Mouse (Mus musculus) embryonic facial prominence, embryonic 11.5 days (tissue): ENCODE results near the gene Cd72. TPM values are rescaled to one million over a fixed set of nuclear protein-coding genes. Genes with fewer than 3 reads are reported as not detected.
A peak's percentile ranks its signal among the peaks of the same experiment; 100 is the strongest.

Experiments used
- ATAC-seq: fragments of 200-750 bp; cut with Nextera tagmentation; replicated peaks from 2 replicates; pipeline ENCODE4 v1.8.0; 2017; ENCODE audit warnings: low read depth; ENCODE audit not compliant: insufficient number of reproducible peaks, low FRiP score, low TSS enrichment
- DNase-seq: peaks from one replicate; pipeline ENCODE4 v3.0.0-alpha.2; 2015; ENCODE audit warnings: low spot score
- H3K27ac ChIP-seq: fragments of 300-500 bp; sonication (generic); replicated peaks from 2 replicates; pipeline ENCODE4 v1.5.1; 2014; ENCODE audit warnings: mild to moderate bottlenecking, low read depth, low read length, control low read depth
- H3K27me3 ChIP-seq: fragments of 300-500 bp; sonication (generic); 2 replicates; pipeline ENCODE4 v1.6.1; 2014; ENCODE audit warnings: mild to moderate bottlenecking, low read length, moderate library complexity, mixed read lengths; ENCODE audit not compliant: control insufficient read depth, insufficient read depth
- H3K36me3 ChIP-seq: fragments of 300-500 bp; sonication (generic); replicated peaks from 2 replicates; pipeline ENCODE4 v1.6.1; 2014; ENCODE audit warnings: low read depth, mild to moderate bottlenecking, low read length, moderate library complexity, mixed read lengths; ENCODE audit not compliant: control insufficient read depth, insufficient read depth
- H3K4me1 ChIP-seq: fragments of 300-500 bp; sonication (generic); 2 replicates; pipeline ENCODE4 v1.6.1; 2014; ENCODE audit warnings: low read length, mixed read lengths; ENCODE audit not compliant: control insufficient read depth, insufficient read depth
- H3K4me2 ChIP-seq: fragments of 300-500 bp; sonication (generic); 2 replicates; pipeline ENCODE4 v1.6.1; 2014; ENCODE audit warnings: low read depth, mild to moderate bottlenecking, control low read depth, low read length, moderate library complexity
- H3K4me3 ChIP-seq: fragments of 300-500 bp; sonication (generic); 2 replicates; pipeline ENCODE4 v1.5.1; 2014; ENCODE audit warnings: low read depth, low read length, control low read depth
- H3K9ac ChIP-seq: fragments of 300-500 bp; sonication (generic); replicated peaks from 2 replicates; pipeline ENCODE4 v1.6.1; 2014; ENCODE audit warnings: mild to moderate bottlenecking, control low read depth, low read length
- H3K9me3 ChIP-seq: fragments of 300-500 bp; sonication (generic); replicated peaks from 2 replicates; pipeline ENCODE4 v1.6.1; 2016; ENCODE audit warnings: mild to moderate bottlenecking, low read length, inconsistent platforms, mixed read lengths; ENCODE audit not compliant: control insufficient read depth
- WGBS: fragments of 180-500 bp; shearing (Covaris S2); extraction: QIAGEN DNeasy Blood & Tissue Kit; methylation state at CpG from one replicate; pipeline ENCODE4 v1.1.7; 2014; 5-methylcytosine and 5-hydroxymethylcytosine counted together
- polyA plus RNA-seq: library from polyadenylated mRNA; unstranded; fragments of >200 nt; fragmentation: Nextera tagmentation; extraction: Ambion mirVana; gene quantifications from 2 replicates; pipeline ENCODE4 v1.2.1, GENCODE M21; 2014

Cd72 gene
- polyA plus RNA-seq, 1 experiment from 2014 or later = 2.4 TPM

GRCm38 (mm10) chr4:43418450-43418849 lies 36.0 kb downstream of the Cd72 start:
- Histone ChIP-seq H3K9ac (no peak overlapping the region), H3K27me3 (no peaks in the 10 kb centered on the region), H3K4me3 (no peak overlapping the region), H3K4me1 (no peaks in the 10 kb centered on the region), H3K27ac (no peak overlapping the region), H3K36me3 (0 out of 2 replicates have a peak, but pooled peaks cover 3% of the 10 kb centered on the region), H3K4me2 (no peak overlapping the region), H3K9me3 (no peaks in the 10 kb centered on the region)
- WGBS = 78% methylated on average over 4 of the region's 4 CpGs
- no peak for ATAC-seq
- DNase-seq = no peak

GRCm38 (mm10) chr4:43417269-43418062 lies 37.0 kb downstream of the Cd72 start:
- no peak for DNase-seq
- Histone ChIP-seq H3K4me3 (no peak overlapping the region), H3K9me3 (no peaks in the 10 kb centered on the region), H3K4me2 (no peak overlapping the region), H3K4me1 (no peaks in the 10 kb centered on the region), H3K9ac (no peak overlapping the region), H3K27me3 (no peaks in the 10 kb centered on the region), H3K36me3 (0 out of 2 replicates have a peak, but pooled peaks cover 3% of the 10 kb centered on the region), H3K27ac (no peak overlapping the region)
- 80% methylated on average over 16 of the region's 16 CpGs for WGBS
- ATAC-seq = no peak

- Histone ChIP-seq H3K27me3 (no peaks in the 10 kb centered on the region), H3K9me3 (no peaks in the 10 kb centered on the region), H3K4me1 (no peaks in the 10 kb centered on the region), H3K4me3 (no peak overlapping the region), H3K36me3 (no peaks in the 10 kb centered on the region), H3K27ac (no peak overlapping the region), H3K9ac (no peak overlapping the region), H3K4me2 (no peak overlapping the region)
- 96% methylated on average over 22 of the region's 22 CpGs for WGBS
- DNase-seq (no peak), ATAC-seq (no peak)
These were observed 38.3 kb downstream of the Cd72 start for GRCm38 (mm10) chr4:43416071-43416490.

- no peak overlapping the region for H3K4me3 ChIP-seq
- WGBS = 90% methylated on average over 29 of the region's 29 CpGs
- H3K27me3 ChIP-seq = no peaks in the 10 kb centered on the region
- no peaks in the 10 kb centered on the region for H3K4me1 ChIP-seq
- no peak overlapping the region for H3K9ac ChIP-seq
- no peaks in the 10 kb centered on the region for H3K36me3 ChIP-seq
- no peak overlapping the region for H3K4me2 ChIP-seq
- DNase-seq = no peak
- no peaks in the 10 kb centered on the region for H3K9me3 ChIP-seq
- ATAC-seq = no peak
- no peak overlapping the region for H3K27ac ChIP-seq
These were observed 39.0 kb downstream of the Cd72 start for GRCm38 (mm10) chr4:43415221-43416070.

- ATAC-seq (0 out of 2 replicates have a peak, but pooled peaks have one; percentile 35), DNase-seq (no peak)
- Histone ChIP-seq H3K9ac (no peak overlapping the region), H3K9me3 (no peaks in the 10 kb centered on the region), H3K27ac (no peak overlapping the region), H3K4me3 (no peak overlapping the region), H3K4me2 (no peak overlapping the region), H3K36me3 (no peaks in the 10 kb centered on the region), H3K27me3 (no peaks in the 10 kb centered on the region), H3K4me1 (no peaks in the 10 kb centered on the region)
- WGBS = 91% methylated on average over 14 of the region's 14 CpGs
These were observed 39.7 kb downstream of the Cd72 start for GRCm38 (mm10) chr4:43414761-43415160.

- peak overlapping the region; percentile 38 for H3K4me2 ChIP-seq
- no peaks in the 10 kb centered on the region for H3K4me1 ChIP-seq
- ATAC-seq (no peak), DNase-seq (no peak)
- H3K9me3 ChIP-seq = no peaks in the 10 kb centered on the region
- H3K36me3 ChIP-seq = no peaks in the 10 kb centered on the region
- H3K27me3 ChIP-seq = no peaks in the 10 kb centered on the region
- no peak overlapping the region for H3K27ac ChIP-seq
- WGBS = 63% methylated on average over 12 of the region's 12 CpGs
- H3K9ac ChIP-seq = peak overlapping the region; percentile 53
- H3K4me3 ChIP-seq = peak overlapping the region; percentile 30
These were observed 47.1 kb downstream of the Cd72 start for GRCm38 (mm10) chr4:43407071-43407920.

GRCm38 (mm10) chr4:43406162-43406971 lies 48.1 kb downstream of the Cd72 start:
- peak; percentile 92 for DNase-seq
- Histone ChIP-seq H3K4me1 (0 out of 2 replicates have a peak, but pooled peaks cover under 1% of the 10 kb centered on the region), H3K36me3 (no peaks in the 10 kb centered on the region), H3K27ac (0 out of 2 replicates have a peak overlapping the region, but pooled peaks have one; percentile 14), H3K27me3 (no peaks in the 10 kb centered on the region), H3K4me3 (peak overlapping the region; percentile 30), H3K4me2 (peak overlapping the region; percentile 38), H3K9me3 (no peaks in the 10 kb centered on the region), H3K9ac (peak overlapping the region; percentile 53)
- WGBS = 1% methylated on average over 28 of the region's 28 CpGs
- ATAC-seq = peak; percentile 95
